Mouse (Mus musculus) stomach, postnatal 0 days (tissue): Measurements from ENCODE around the gene Gtpbp8.

Source experiments
- CTCF ChIP-seq: IDR thresholded peaks from 2 replicates; pipeline ENCODE4 v1.5.1; 2016; ENCODE audit warnings: antibody characterized with exemption, low read depth, mild to moderate bottlenecking, moderate library complexity
- EP300 ChIP-seq: optimal IDR thresholded peaks from 2 replicates; pipeline ENCODE3; 2016; ENCODE audit warnings: antibody characterized with exemption

DNA sequence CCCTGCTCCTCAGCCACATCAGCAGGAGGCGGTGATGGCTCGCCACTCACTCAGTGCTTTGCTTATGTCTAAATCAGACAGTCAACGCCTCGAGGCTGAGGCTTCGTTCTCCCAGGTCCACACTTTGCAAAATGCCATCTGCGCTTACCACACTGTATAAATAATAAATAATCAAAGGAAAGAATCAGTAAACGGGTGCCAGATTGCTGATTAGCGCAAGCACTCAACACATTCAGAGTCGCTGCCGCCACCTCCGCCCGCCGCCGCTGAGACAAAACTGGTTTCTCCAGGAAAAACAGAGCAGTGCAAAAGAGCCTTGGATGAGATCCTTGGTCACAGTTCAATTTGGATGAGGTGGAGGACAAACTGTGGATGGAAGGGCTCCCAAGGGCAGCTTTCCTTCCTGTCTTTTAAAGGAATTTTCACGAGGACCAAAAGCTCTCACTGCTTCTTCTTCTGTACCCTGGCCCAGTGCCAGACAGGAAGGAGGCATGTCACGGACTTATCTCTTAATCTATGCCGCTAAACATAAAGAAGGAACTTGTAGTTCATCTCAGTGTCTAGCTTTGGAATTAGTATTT is 54.5 kb downstream of the Gtpbp8 start:
- TF ChIP-seq CTCF (no peak), EP300 (no peak)
